Mouse (Mus musculus) liver, adult 2 months (tissue): ENCODE data around the gene 4930444G20Rik. TPM values are rescaled to one million over a fixed set of nuclear protein-coding genes. Genes with fewer than 3 reads are reported as not detected.
"Not testable (repeated sequence)": the region's sequence is repeated elsewhere in the genome, so short reads cannot be mapped to it uniquely, and the experiment has no call there.

Experiments used
- DNase-seq: peaks from one replicate; pipeline ENCODE4 v3.0.0-alpha.2; 2011; ENCODE audit warnings: low read depth, low spot score; ENCODE audit errors: extremely low read depth
- H3K27ac ChIP-seq: fragments of 200-500 bp; replicated peaks from 2 replicates; pipeline ENCODE4 v1.5.1; 2012; ENCODE audit warnings: low read depth, mild to moderate bottlenecking, control low read depth, inconsistent platforms, low read length; ENCODE audit not compliant: insufficient read depth
- H3K27me3 ChIP-seq: fragments of 200-500 bp; 2 replicates; pipeline ENCODE4 v1.6.1; 2012; ENCODE audit warnings: mild to moderate bottlenecking, moderate library complexity, low read length, inconsistent platforms; ENCODE audit not compliant: control insufficient read depth, insufficient read depth
- H3K36me3 ChIP-seq: fragments of 200-500 bp; 2 replicates; pipeline ENCODE4 v1.6.1; 2012; ENCODE audit warnings: low read length, inconsistent platforms; ENCODE audit not compliant: control insufficient read depth, insufficient read depth
- H3K4me1 ChIP-seq: fragments of 200-500 bp; 2 replicates; pipeline ENCODE4 v1.6.1; 2011; ENCODE audit warnings: low read length; ENCODE audit not compliant: control insufficient read depth, insufficient read depth
- H3K4me3 ChIP-seq: fragments of 200-500 bp; 2 replicates; pipeline ENCODE4 v1.5.1; 2011; ENCODE audit warnings: low read depth, mild to moderate bottlenecking, control low read depth, low read length, moderate library complexity; ENCODE audit not compliant: insufficient read depth
- H3K79me2 ChIP-seq: fragments of 200-500 bp; 2 replicates; pipeline ENCODE4 v1.6.1; 2012; ENCODE audit warnings: inconsistent platforms, mild to moderate bottlenecking, low read length, moderate library complexity; ENCODE audit not compliant: control insufficient read depth, insufficient read depth
- H3K9ac ChIP-seq: fragments of 200-500 bp; 2 replicates; pipeline ENCODE4 v1.6.1; 2012; ENCODE audit warnings: low read depth, mild to moderate bottlenecking, control low read depth, inconsistent platforms, low read length
- CTCF ChIP-seq: fragments of 200-500 bp; IDR thresholded peaks from 2 replicates; pipeline ENCODE4 v1.5.1; 2011; ENCODE audit warnings: low read depth, low read length, control low read depth
- POLR2A ChIP-seq: fragments of 200-500 bp; IDR thresholded peaks from 2 replicates; pipeline ENCODE4 v1.6.1; 2011; ENCODE audit warnings: low read length, control low read depth; ENCODE audit not compliant: insufficient read depth; ENCODE audit errors: extremely low read depth
- WGBS: fragments of 180-500 bp; shearing (Covaris S2); methylation state at CpG from one replicate; pipeline ENCODE4 v1.1.7; 2018; 5-methylcytosine and 5-hydroxymethylcytosine counted together
- polyA plus RNA-seq: library from polyadenylated mRNA; depleted of rRNA; stranded (reverse); fragments of >200 nt; gene quantifications from 2 replicates; pipeline ENCODE4 v1.2.3, GENCODE M21; 2012
- total RNA-seq: library from RNA; depleted of rRNA; stranded (reverse); fragments of >200 nt; gene quantifications from 2 replicates; pipeline ENCODE4 v1.2.3, GENCODE M21; 2014

The 4930444G20Rik gene
- total and polyA plus RNA-seq, 2 experiments: not detected

DNA sequence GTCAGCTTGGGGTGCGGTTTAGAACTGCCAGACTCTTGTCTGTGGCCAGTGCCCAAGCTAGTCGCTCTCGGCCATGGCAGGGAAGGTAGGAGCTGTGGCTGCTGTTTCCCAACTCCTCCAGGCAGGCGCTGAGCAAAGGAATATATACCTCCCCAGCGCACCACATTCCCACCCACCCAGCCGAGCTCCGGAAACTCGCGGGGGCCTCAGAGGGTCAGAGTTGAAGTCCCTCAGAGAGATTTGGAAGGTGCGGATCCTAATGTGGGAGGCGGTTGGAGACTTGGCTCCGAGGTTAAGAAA, 8.9 kb downstream of the 4930444G20Rik start:
- Histone ChIP-seq H3K79me2 (no peaks in the 10 kb centered on the region), H3K27me3 (no peaks in the 10 kb centered on the region), H3K27ac (no peak overlapping the region), H3K36me3 (no peaks in the 10 kb centered on the region), H3K4me3 (peak overlapping the region; percentile 42), H3K9ac (peak overlapping the region; percentile 6; the same call in 1 of the 2 replicates), H3K4me1 (no peaks in the 10 kb centered on the region)
- no peak for TF ChIP-seq CTCF
- no peak for TF ChIP-seq POLR2A
- no peak for DNase-seq
- 23% methylated on average over 12 of the region's 12 CpGs for WGBS

DNA sequence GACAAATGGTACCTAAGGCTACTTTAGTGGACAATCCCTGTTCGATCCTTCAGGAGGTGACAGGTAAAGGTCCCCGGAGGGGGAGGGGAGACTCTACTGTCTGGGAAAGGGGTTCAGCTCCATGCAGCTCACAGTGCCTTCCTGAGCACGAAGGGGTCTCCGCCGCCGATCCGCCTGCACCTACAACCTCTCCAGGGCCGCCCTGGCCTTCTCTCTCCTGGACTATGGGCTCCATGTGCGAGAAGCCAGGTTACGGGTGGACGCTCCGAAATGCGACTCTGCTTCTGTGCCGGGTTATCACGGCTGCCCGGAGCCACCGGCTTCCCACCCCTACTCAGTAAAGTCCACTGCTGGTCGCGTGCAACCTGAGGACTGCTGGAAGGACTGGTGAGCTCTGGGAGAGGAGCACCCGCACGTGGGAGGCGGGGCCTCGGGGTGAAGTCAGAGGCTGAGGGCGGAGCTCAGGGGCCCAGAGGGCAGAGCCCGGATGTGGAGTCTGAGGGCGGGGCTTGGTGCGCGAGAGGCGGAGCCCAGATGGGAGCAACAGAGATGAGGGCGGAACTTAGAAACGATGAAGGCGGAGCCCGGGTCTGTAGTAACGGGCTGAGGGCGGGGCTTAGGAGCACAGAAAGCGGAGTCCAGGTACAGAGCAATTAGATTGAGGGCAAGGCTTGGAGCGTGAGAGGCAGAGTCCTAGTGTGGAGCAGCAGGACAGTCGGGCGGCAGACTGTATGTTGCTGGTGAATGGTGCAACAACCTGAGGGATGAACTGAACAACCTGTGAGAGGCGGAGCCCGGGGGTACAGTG, 9.5 kb downstream of the 4930444G20Rik start:
- Histone ChIP-seq H3K79me2 (no peaks in the 10 kb centered on the region), H3K36me3 (no peaks in the 10 kb centered on the region), H3K27ac (no peak overlapping the region), H3K4me1 (no peaks in the 10 kb centered on the region), H3K4me3 (peak overlapping the region; percentile 61), H3K27me3 (no peaks in the 10 kb centered on the region), H3K9ac (peak overlapping the region; percentile 54)
- TF ChIP-seq POLR2A (peak; percentile 45; the same call in 1 of the 2 replicates), CTCF (no peak)
- DNase-seq: peak; percentile 93
- WGBS: 11% methylated on average over 41 of the region's 41 CpGs

DNA sequence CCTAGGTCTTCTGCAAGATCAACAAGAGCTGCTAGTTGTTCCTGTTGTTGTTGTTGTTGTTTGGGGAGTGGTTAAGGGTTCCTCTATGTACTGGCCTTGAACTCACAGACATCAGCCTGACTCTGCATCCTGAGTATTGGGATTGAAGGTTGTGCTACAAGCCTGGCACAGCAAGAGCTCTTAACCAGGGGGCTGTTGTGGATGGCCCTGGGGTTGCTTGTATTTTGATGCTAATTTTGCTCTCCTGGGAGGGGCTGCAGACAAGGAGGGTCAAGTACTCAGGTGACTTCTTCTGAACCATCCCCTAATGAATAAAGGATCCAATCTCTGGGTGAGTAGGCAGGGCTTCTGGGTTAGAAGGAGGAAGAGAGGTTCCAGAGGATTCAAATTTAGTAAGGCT, 12.6 kb downstream of the 4930444G20Rik start:
- Histone ChIP-seq H3K9ac (no peak overlapping the region), H3K4me3 (no peak overlapping the region), H3K4me1 (no peaks in the 10 kb centered on the region), H3K79me2 (no peaks in the 10 kb centered on the region), H3K27me3 (no peaks in the 10 kb centered on the region), H3K36me3 (no peaks in the 10 kb centered on the region), H3K27ac (no peak overlapping the region)
- no peak for DNase-seq
- TF ChIP-seq POLR2A (no peak), CTCF (no peak)

DNA sequence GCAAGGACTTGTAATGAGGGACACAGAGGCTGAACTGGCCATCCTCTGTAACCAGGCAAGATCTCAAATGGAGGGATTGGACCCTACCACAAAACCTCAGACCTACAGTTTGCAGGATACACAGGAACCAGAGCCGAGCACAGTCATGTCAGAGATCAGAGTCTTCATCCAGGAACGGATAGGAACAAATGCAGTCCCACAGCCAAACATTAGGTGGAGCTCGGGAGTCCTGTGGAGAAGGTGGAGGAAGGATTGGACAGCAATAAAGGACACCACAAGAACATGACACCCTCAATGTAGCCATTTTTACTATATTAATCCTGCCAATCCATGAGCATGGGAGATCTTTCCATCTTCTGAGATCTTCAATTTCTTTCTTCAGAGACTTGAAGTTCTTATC, 31.6 kb downstream of the 4930444G20Rik start:
- not testable (repeated sequence) for H3K27ac ChIP-seq, H3K4me1 ChIP-seq, H3K36me3 ChIP-seq, H3K27me3 ChIP-seq, H3K4me3 ChIP-seq, H3K9ac ChIP-seq, H3K79me2 ChIP-seq
- peak; percentile 47 for DNase-seq
- 0% methylated on average over 3 of the region's 3 CpGs for whole genome bisulfite sequencing
- TF ChIP-seq CTCF: peak; percentile 64

DNA sequence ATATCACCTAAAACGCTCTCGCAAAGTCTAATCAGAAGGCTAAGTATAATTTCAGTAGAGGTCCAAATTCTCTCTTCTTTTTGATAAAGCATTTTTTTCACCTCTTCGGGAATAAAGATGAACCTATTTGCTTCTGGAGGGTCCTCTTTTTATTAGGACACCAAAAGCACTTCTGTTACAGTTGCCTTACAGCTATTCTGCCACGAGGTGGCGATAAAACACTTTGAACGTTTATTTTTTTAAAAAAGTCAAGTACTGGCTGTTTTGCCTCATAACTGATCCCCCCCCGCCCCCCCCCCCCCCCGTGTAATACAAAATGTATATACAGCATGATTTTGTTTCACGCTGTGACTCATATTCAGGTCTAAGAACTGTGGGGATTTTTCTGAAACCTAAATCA, 33.6 kb downstream of the 4930444G20Rik start:
- no peak for DNase-seq
- H3K36me3 ChIP-seq: no peaks in the 10 kb centered on the region
- no peak overlapping the region for H3K27ac ChIP-seq
- TF ChIP-seq CTCF (no peak), POLR2A (no peak)
- H3K9ac ChIP-seq: no peak overlapping the region
- H3K4me1 ChIP-seq: no peaks in the 10 kb centered on the region
- H3K4me3 ChIP-seq: no peak overlapping the region
- H3K27me3 ChIP-seq: peaks cover 2% of the 10 kb centered on the region; the same call in 1 of the 2 replicates
- 9% methylated on average over 9 of the region's 9 CpGs for WGBS
- no peaks in the 10 kb centered on the region for H3K79me2 ChIP-seq

DNA sequence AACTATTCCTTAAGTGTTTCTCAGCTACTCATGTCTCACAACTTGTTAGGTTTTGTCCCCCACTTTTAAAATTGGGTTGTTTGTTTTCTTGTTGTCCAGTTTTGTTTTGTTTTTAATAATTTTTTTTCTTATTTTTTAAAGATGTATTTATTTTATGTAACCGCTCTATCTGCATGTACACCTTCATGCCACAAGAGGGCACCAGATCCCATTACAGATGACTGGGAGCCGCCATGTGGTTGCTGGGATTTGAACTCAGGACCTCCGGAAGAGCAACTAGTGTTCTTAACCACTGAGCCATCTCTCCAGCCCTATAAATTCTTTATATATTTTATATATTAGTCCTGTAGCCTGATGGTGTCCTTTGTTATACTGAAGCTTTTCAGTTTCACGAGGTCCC, 49.3 kb downstream of the 4930444G20Rik start:
- WGBS: 96% methylated on average over 4 of the region's 4 CpGs
- no peaks in the 10 kb centered on the region for H3K4me1 ChIP-seq
- TF ChIP-seq POLR2A: no peak
- no peak for TF ChIP-seq CTCF

More for the DNA sequence above, 49.3 kb downstream of the 4930444G20Rik start:
- Histone ChIP-seq H3K27ac (no peak overlapping the region), H3K36me3 (no peaks in the 10 kb centered on the region), H3K9ac (no peak overlapping the region), H3K27me3 (no peaks in the 10 kb centered on the region; the same call in 1 of the 2 replicates), H3K4me3 (no peak overlapping the region), H3K79me2 (no peaks in the 10 kb centered on the region)
- DNase-seq: no peak
